ENCODE assay signal across 49 mouse cellular contexts in the genomic region with DNA sequence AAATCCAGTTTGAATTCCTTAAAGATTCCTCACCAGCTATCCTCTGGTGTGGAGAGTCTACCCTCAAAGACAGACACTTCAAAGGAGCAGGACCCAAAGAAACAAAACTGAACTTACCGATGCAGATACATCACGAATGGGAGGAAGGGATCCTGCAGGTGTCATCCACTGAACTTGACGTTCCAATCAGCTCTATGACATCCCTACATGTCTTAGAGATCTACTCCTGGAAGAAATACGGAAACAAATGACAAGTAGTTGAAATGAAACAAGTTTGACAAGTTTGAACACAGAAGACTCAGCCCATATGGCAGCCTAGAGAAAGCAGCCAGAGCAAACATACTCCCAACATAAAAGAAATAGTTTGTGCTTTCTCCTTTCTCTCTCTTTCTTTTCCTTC. TPM values are rescaled to one million over a fixed set of nuclear protein-coding genes. Genes with fewer than 3 reads are reported as not detected.
"Had no signal": no experiment of that assay in that cellular context is flagged by ENCODE, and none has a peak within 500 bp of the region (broad histone marks: within the 10 kb centered on the region; RNA-seq: fewer than 3 reads in every experiment).

A gene (minus strand): TSS at position 101 of the 400 bp plus-strand sequence.

- H3K4me3 ChIP-seq: heart, embryonic 10.5 days; heart, embryonic 12.5 days; heart, embryonic 13.5 days; heart, embryonic 15.5 days; hindbrain, embryonic 10.5 days; hindbrain, embryonic 12.5 days; hindbrain, embryonic 13.5 days; hindbrain, embryonic 15.5 days; intestine, embryonic 15.5 days; kidney, embryonic 15.5 days; layer of hippocampus, adult 2 months had no signal

- H3K4me2 ChIP-seq: heart, embryonic 11.5 days; heart, embryonic 12.5 days; heart, embryonic 13.5 days; heart, embryonic 15.5 days; hindbrain, embryonic 12.5 days; hindbrain, embryonic 13.5 days; hindbrain, embryonic 14.5 days; hindbrain, embryonic 15.5 days; intestine, embryonic 15.5 days; kidney, embryonic 15.5 days had no signal

- H3K4me1 ChIP-seq: heart, embryonic 10.5 days; heart, embryonic 12.5 days; heart, embryonic 13.5 days; heart, embryonic 15.5 days; hindbrain, embryonic 10.5 days; hindbrain, embryonic 12.5 days; hindbrain, embryonic 13.5 days; hindbrain, embryonic 15.5 days; intestine, embryonic 15.5 days; kidney, embryonic 15.5 days had no signal

- H3K9ac ChIP-seq: heart, embryonic 12.5 days; heart, embryonic 13.5 days; heart, embryonic 15.5 days; hindbrain, embryonic 12.5 days; hindbrain, embryonic 13.5 days; hindbrain, embryonic 14.5 days; hindbrain, embryonic 15.5 days; intestine, embryonic 15.5 days; kidney, embryonic 15.5 days had no signal

- H3K36me3 ChIP-seq: heart, embryonic 10.5 days; heart, embryonic 12.5 days; heart, embryonic 13.5 days; heart, embryonic 15.5 days; hindbrain, embryonic 10.5 days; hindbrain, embryonic 12.5 days; hindbrain, embryonic 13.5 days; hindbrain, embryonic 15.5 days; intestine, embryonic 15.5 days; kidney, embryonic 15.5 days had no signal

- DNase-seq: heart, postnatal 10 days; heart, postnatal 14 days; heart, postnatal 36 days; heart, postnatal 4 days; kidney, adult 11 months; kidney, adult 18-20 months; kidney, adult 2 months; kidney, adult 8-10 months; kidney, adult 9 months; kidney, postnatal 10 days; kidney, postnatal 14 days; kidney, postnatal 25 days; kidney, postnatal 36 days; kidney, postnatal 4 days; layer of hippocampus, adult 9-11 months; layer of hippocampus, postnatal 36 days had no signal

- ATAC-seq: hindbrain, embryonic 16.5 days; hindbrain, postnatal 0 days; inflammation-experienced regulatory T-cells, adult 6 months; intestine, embryonic 15.5 days; intestine, embryonic 16.5 days; intestine, postnatal 0 days had no signal

- H3K9me3 ChIP-seq: heart, embryonic 10.5 days; heart, embryonic 12.5 days; heart, embryonic 13.5 days; heart, embryonic 15.5 days; hindbrain, embryonic 10.5 days; hindbrain, embryonic 12.5 days; hindbrain, embryonic 13.5 days; hindbrain, embryonic 15.5 days; intestine, embryonic 15.5 days; kidney, embryonic 15.5 days had no signal

- H3K27ac ChIP-seq: heart, embryonic 10.5 days; heart, embryonic 13.5 days; heart, embryonic 15.5 days; hindbrain, embryonic 10.5 days; hindbrain, embryonic 12.5 days; hindbrain, embryonic 13.5 days; hindbrain, embryonic 14.5 days; hindbrain, embryonic 15.5 days; hindbrain, postnatal 0 days; intestine, embryonic 15.5 days; kidney, embryonic 15.5 days; kidney, postnatal 0 days; layer of hippocampus, adult 2 months had no signal

- H3K27me3 ChIP-seq: heart, embryonic 12.5 days; heart, embryonic 13.5 days; heart, embryonic 15.5 days; hindbrain, embryonic 12.5 days; hindbrain, embryonic 13.5 days; hindbrain, embryonic 15.5 days; intestine, embryonic 15.5 days; kidney, embryonic 15.5 days had no signal

RNA-seq across cellular contexts. Expression of the gene that starts here (rescaled TPM):
- total RNA-seq: heart, postnatal 10 days; heart, postnatal 14 days; heart, postnatal 25 days; heart, postnatal 36 days; heart, postnatal 4 days; hematopoietic stem cell, adult 5-6 weeks; hindbrain, postnatal 0 days; layer of hippocampus, adult 2 months; layer of hippocampus, postnatal 10 days; layer of hippocampus, postnatal 14 days; layer of hippocampus, postnatal 25 days; left cerebral cortex, adult 18-20 months had no signal
- polyA plus RNA-seq: heart, embryonic 10.5 days; heart, embryonic 11.5 days; heart, embryonic 12.5 days; heart, embryonic 13.5 days; heart, embryonic 14.5 days; heart, embryonic 15.5 days; heart, embryonic 16.5 days; heart, postnatal 0 days; hindbrain, embryonic 10.5 days; hindbrain, embryonic 11.5 days; hindbrain, embryonic 12.5 days; hindbrain, embryonic 13.5 days; hindbrain, embryonic 15.5 days; hindbrain, embryonic 16.5 days; hindbrain, postnatal 0 days; intestine, embryonic 14.5 days; intestine, embryonic 15.5 days; kidney, adult 2 months; kidney, embryonic 14.5 days; kidney, embryonic 16.5 days; large intestine, adult 2 months had no signal
